Mouse (Mus musculus) olfactory bulb, adult 2 months (tissue): Measurements from ENCODE around the gene Cyb561d1.

Experiments used
- CTCF ChIP-seq: fragments of 200-500 bp; IDR thresholded peaks from 2 replicates; pipeline ENCODE4 v1.5.1; 2012; ENCODE audit warnings: low read depth, mild to moderate bottlenecking, low read length, moderate library complexity; ENCODE audit not compliant: insufficient read depth
- POLR2A ChIP-seq: fragments of 200-500 bp; IDR thresholded peaks from 2 replicates; pipeline ENCODE4 v1.6.1; 2012; ENCODE audit warnings: mild to moderate bottlenecking, low read depth, low read length, moderate library complexity; ENCODE audit not compliant: insufficient read depth

GRCm38 (mm10) chr3:108193686-108194085, 7.3 kb downstream of the Cyb561d1 start:
- TF ChIP-seq POLR2A: no peak
- TF ChIP-seq CTCF: no peak
